In genomic region chr5:144504239-144504638, GRCm38 (mm10) we compare ENCODE assay signal across 25 mouse cellular contexts. TPM values are rescaled to one million over a fixed set of nuclear protein-coding genes. Genes with fewer than 3 reads are reported as not detected.
"Had no signal": no experiment of that assay in that cellular context is flagged by ENCODE, and none has a peak within 500 bp of the region (broad histone marks: within the 10 kb centered on the region; RNA-seq: fewer than 3 reads in every experiment).

No protein-coding gene starts in this region.

- H3K4me1 ChIP-seq: limb, embryonic 10.5 days; limb, embryonic 13.5 days; liver, embryonic 12.5 days; liver, embryonic 15.5 days; lung, embryonic 15.5 days; megakaryocyte, embryonic 14.5 days; neural tube, embryonic 13.5 days had no signal

- H3K27ac ChIP-seq: limb, embryonic 10.5 days; limb, embryonic 13.5 days; liver, embryonic 12.5 days; liver, embryonic 15.5 days; lung, embryonic 15.5 days; midbrain, embryonic 10.5 days; midbrain, embryonic 13.5 days; neural tube, embryonic 13.5 days; stomach, postnatal 0 days had no signal

- H3K4me2 ChIP-seq: limb, embryonic 13.5 days; liver, embryonic 12.5 days; liver, embryonic 15.5 days; lung, embryonic 15.5 days; midbrain, embryonic 13.5 days; neural tube, embryonic 13.5 days had no signal

- H3K36me3 ChIP-seq: limb, embryonic 10.5 days; limb, embryonic 13.5 days; liver, embryonic 12.5 days; liver, embryonic 15.5 days; lung, embryonic 15.5 days; midbrain, embryonic 10.5 days; midbrain, embryonic 13.5 days; neural tube, embryonic 13.5 days had no signal

- H3K9me3 ChIP-seq: limb, embryonic 10.5 days; limb, embryonic 13.5 days; liver, embryonic 12.5 days; liver, embryonic 15.5 days; lung, embryonic 15.5 days; midbrain, embryonic 13.5 days had no signal

- H3K9ac ChIP-seq: limb, embryonic 13.5 days; liver, embryonic 12.5 days; liver, embryonic 15.5 days; lung, embryonic 15.5 days; midbrain, embryonic 13.5 days; neural tube, embryonic 13.5 days had no signal

- H3K27me3 ChIP-seq: liver, embryonic 12.5 days; liver, embryonic 15.5 days; lung, embryonic 15.5 days; midbrain, embryonic 13.5 days had no signal

- ATAC-seq: liver, embryonic 12.5 days; midbrain, embryonic 13.5 days; midbrain, embryonic 16.5 days had no signal

- DNase-seq: kidney, adult 18-20 months; kidney, adult 9 months; kidney, postnatal 14 days; kidney, postnatal 4 days; layer of hippocampus, postnatal 36 days; liver; lung, adult 18-20 months; lung, postnatal 10 days; lung, postnatal 36 days; retina, postnatal 1 day; thymus, postnatal 25 days had no signal

- H3K4me3 ChIP-seq: limb, embryonic 10.5 days; limb, embryonic 13.5 days; liver, embryonic 12.5 days; liver, embryonic 15.5 days; lung, embryonic 15.5 days; midbrain, embryonic 10.5 days; midbrain, embryonic 13.5 days; myocyte; neural tube, embryonic 13.5 days had no signal

RNA-seq across cellular contexts. Expression of gene Nptx2, which starts 41.5 kb away (rescaled TPM):
- total RNA-seq: monocyte, adult 5-6 weeks; neutrophil, adult 5-6 weeks had no signal
- polyA plus RNA-seq: liver, embryonic 12.5 days; myocyte had no signal
